Mouse (Mus musculus) hindbrain, embryonic 11.5 days (tissue): ENCODE data around the gene Zic4. TPM values are rescaled to one million over a fixed set of nuclear protein-coding genes. Genes with fewer than 3 reads are reported as not detected.

Experiments used
- ATAC-seq: fragments of 200-750 bp; cut with Nextera tagmentation; 2 replicates; pipeline ENCODE4 v1.8.0; 2017; ENCODE audit warnings: mild to moderate bottlenecking, moderate TSS enrichment, moderate library complexity; ENCODE audit not compliant: low FRiP score
- DNase-seq: peaks from one replicate; pipeline ENCODE4 v3.0.0-alpha.2; 2015; ENCODE audit warnings: low spot score
- H3K27ac ChIP-seq: fragments of 300-500 bp; sonication (generic); 2 replicates; pipeline ENCODE4 v1.5.1; 2014; ENCODE audit warnings: mild to moderate bottlenecking, low read depth, low read length
- H3K27me3 ChIP-seq: fragments of 300-500 bp; sonication (generic); 2 replicates; pipeline ENCODE4 v1.6.1; 2014; ENCODE audit warnings: mild to moderate bottlenecking, low read length, moderate library complexity, mixed read lengths; ENCODE audit not compliant: control insufficient read depth, insufficient read depth
- H3K36me3 ChIP-seq: fragments of 300-500 bp; sonication (generic); 2 replicates; pipeline ENCODE4 v1.6.1; 2014; ENCODE audit warnings: mild to moderate bottlenecking, low read length, moderate library complexity, mixed read lengths; ENCODE audit not compliant: control insufficient read depth, insufficient read depth
- H3K4me1 ChIP-seq: fragments of 300-500 bp; sonication (generic); replicated peaks from 2 replicates; pipeline ENCODE4 v1.6.1; 2014; ENCODE audit warnings: low read length, mixed read lengths; ENCODE audit not compliant: control insufficient read depth, insufficient read depth
- H3K4me2 ChIP-seq: fragments of 300-500 bp; sonication (generic); replicated peaks from 2 replicates; pipeline ENCODE4 v1.6.1; 2014; ENCODE audit warnings: mild to moderate bottlenecking, low read depth, low read length
- H3K4me3 ChIP-seq: fragments of 300-500 bp; sonication (generic); 2 replicates; pipeline ENCODE4 v1.5.1; 2014; ENCODE audit warnings: low read depth, low read length
- H3K9ac ChIP-seq: fragments of 300-500 bp; sonication (generic); 2 replicates; pipeline ENCODE4 v1.6.1; 2014; ENCODE audit warnings: low read depth, low read length
- H3K9me3 ChIP-seq: fragments of 300-500 bp; sonication (generic); 2 replicates; pipeline ENCODE4 v1.6.1; 2016; ENCODE audit warnings: low read length; ENCODE audit not compliant: control insufficient read depth
- WGBS: fragments of 180-500 bp; shearing (Covaris S2); extraction: QIAGEN DNeasy Blood & Tissue Kit; methylation state at CpG from one replicate; pipeline ENCODE4 v1.1.7; 2014; 5-methylcytosine and 5-hydroxymethylcytosine counted together
- polyA plus RNA-seq: library from polyadenylated mRNA; unstranded; fragments of >200 nt; fragmentation: Nextera tagmentation; extraction: Ambion mirVana; gene quantifications from 2 replicates; pipeline ENCODE4 v1.2.1, GENCODE M21; 2014

The Zic4 gene
- polyA plus RNA-seq, 1 experiment from 2014 or later = 36.5 TPM

DNA sequence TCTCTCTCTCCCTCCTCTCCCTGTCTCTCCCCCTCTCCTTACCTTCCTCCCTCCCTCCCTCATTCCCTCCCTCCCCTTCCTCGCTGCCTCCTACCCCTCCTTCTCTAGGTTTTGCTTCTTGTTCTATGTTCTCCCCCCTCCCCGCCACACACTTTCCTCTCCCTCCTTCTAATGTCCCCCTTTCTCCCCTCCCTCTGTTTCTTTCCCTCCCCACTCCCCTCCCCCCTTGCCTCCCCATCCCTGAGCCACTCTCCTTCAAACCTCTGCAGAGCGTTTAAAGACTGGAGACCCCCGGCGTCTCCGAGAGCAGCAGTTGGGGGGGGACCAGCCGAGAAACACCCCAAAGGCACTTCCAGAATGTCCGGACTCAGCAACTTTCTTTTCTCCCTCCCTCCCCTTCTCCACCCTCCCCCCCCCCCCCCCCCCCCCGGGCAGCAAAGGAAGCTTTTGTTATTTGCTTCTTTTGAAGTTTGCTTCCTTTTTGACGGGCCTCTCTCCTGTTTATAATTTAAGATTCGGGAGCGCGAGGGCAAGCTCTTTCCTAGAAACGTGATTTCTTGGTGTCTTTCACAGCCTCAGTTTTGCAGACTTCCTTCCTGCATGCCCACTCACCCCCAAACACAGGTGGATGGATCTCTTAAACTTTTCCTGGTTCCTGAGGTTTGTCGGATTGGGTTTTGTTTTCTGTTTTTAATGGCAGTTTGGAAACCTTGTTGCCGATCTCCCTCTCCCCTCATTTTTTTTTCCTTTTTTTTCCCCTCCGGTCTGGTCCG lies 4.2 kb downstream of the Zic4 start:
- no peaks in the 10 kb centered on the region for H3K9me3 ChIP-seq
- H3K4me1 ChIP-seq = peaks cover 3% of the 10 kb centered on the region; the same call in 1 of the 2 replicates
- peak overlapping the region; percentile 86 for H3K27ac ChIP-seq
- peak overlapping the region; percentile 64 for H3K9ac ChIP-seq
- peak; percentile 48 for ATAC-seq
- peaks cover 68% of the 10 kb centered on the region for H3K27me3 ChIP-seq
- DNase-seq = peak; percentile 62
- no peaks in the 10 kb centered on the region for H3K36me3 ChIP-seq
- under 1% methylated on average over 17 of the region's 18 CpGs for WGBS
- H3K4me3 ChIP-seq = peak overlapping the region; percentile 34
- peak overlapping the region; percentile 31 for H3K4me2 ChIP-seq

DNA sequence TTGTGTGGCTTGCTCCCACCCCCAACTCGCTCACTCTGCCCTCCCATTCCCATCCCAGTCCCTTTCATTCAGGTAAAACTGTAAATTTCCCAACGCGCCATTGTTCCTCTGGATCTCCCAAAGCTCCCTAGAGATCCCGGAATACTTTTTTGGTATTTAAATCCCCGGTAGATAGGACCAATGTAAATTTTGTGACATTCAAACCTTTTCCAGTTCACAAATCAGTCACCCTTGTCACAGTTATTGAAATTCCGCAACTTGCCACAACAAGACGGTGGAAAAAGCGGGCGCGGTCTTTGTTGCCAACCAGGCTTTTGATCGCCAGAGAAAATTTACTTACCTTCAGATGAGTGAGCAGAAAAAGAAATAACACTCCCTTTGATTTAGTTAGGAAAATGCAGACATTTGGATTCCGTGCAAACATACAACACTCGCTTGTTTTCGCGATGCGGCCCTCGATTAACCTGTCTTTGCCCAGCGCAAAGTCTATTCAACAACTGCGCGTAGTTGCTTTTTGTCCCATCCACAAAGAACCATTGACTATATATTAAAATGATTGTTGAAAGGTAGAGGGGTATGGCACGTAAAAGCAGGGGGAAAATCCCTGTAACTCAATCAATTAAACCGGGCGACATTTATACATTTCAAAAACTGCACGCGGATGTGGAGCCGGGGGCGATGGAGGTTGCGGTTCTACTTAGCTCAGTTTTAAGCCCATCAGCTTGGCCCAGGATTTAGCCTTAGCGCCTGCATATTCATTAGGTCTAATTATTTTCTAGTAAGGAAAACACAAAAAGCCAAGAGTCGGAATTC lies 5.0 kb downstream of the Zic4 start:
- Histone ChIP-seq H3K4me1 (peaks cover 3% of the 10 kb centered on the region; the same call in 1 of the 2 replicates), H3K27me3 (peaks cover 70% of the 10 kb centered on the region), H3K27ac (peak overlapping the region; percentile 86), H3K4me3 (peak overlapping the region; percentile 34), H3K36me3 (no peaks in the 10 kb centered on the region), H3K9ac (peak overlapping the region; percentile 64), H3K4me2 (peak overlapping the region; percentile 31), H3K9me3 (no peaks in the 10 kb centered on the region)
- ATAC-seq (no peak), DNase-seq (peak; percentile 60)
- under 1% methylated on average over 30 of the region's 30 CpGs for WGBS

DNA sequence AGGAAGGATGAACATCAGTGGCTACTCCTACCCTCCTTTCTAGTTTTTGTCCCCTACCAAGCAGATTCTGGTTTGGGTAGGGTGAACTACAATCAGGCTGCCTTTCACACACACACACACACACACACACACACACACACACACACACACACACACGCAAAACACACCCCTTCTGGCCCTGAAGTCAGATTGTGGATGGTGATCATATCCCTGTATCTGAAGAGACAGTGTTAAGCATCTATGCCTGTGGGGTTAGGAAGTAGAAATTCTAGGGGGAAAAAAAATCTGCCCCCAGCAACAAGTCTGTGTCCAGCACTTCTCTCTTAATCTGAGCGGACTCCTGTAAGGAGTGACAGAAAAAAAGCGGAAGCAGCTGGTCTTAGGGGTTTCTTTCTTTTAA lies 5.9 kb downstream of the Zic4 start:
- peak overlapping the region; percentile 64 for H3K9ac ChIP-seq
- peaks cover 71% of the 10 kb centered on the region for H3K27me3 ChIP-seq
- peak overlapping the region; percentile 34 for H3K4me3 ChIP-seq
- WGBS = 3% methylated on average over 3 of the region's 3 CpGs
- peak overlapping the region; percentile 86 for H3K27ac ChIP-seq
- peak overlapping the region; percentile 34 for H3K4me2 ChIP-seq
- H3K36me3 ChIP-seq = no peaks in the 10 kb centered on the region
- peaks cover 3% of the 10 kb centered on the region; the same call in 1 of the 2 replicates for H3K4me1 ChIP-seq
- no peaks in the 10 kb centered on the region for H3K9me3 ChIP-seq
- DNase-seq (peak; percentile 43), ATAC-seq (no peak)

DNA sequence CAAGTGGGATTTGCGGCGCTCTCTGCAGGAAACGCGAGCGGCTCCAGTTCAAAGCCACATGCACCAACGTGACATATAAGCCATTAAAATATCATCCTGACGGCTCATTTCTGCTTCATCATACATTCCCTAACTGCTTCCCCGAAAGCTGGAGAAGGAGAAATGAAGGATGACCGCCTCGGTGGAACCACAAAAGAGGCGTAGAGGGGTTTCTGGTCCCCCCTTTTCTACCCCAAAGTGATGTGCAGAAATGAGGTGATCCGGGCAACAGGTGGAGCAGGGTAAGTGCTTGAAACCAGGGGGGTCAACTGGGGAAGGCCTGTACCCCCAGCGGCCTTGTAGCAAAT lies 6.7 kb downstream of the Zic4 start:
- Histone ChIP-seq H3K4me1 (peaks cover 3% of the 10 kb centered on the region; the same call in 1 of the 2 replicates), H3K27ac (peak overlapping the region; percentile 86; the same call in 1 of the 2 replicates), H3K9me3 (no peaks in the 10 kb centered on the region), H3K36me3 (no peaks in the 10 kb centered on the region), H3K4me2 (peak overlapping the region; percentile 34), H3K27me3 (peaks cover 69% of the 10 kb centered on the region), H3K4me3 (peak overlapping the region; percentile 34), H3K9ac (peak overlapping the region; percentile 64)
- no peak for DNase-seq
- ATAC-seq = no peak
- WGBS = 3% methylated on average over 13 of the region's 13 CpGs

DNA sequence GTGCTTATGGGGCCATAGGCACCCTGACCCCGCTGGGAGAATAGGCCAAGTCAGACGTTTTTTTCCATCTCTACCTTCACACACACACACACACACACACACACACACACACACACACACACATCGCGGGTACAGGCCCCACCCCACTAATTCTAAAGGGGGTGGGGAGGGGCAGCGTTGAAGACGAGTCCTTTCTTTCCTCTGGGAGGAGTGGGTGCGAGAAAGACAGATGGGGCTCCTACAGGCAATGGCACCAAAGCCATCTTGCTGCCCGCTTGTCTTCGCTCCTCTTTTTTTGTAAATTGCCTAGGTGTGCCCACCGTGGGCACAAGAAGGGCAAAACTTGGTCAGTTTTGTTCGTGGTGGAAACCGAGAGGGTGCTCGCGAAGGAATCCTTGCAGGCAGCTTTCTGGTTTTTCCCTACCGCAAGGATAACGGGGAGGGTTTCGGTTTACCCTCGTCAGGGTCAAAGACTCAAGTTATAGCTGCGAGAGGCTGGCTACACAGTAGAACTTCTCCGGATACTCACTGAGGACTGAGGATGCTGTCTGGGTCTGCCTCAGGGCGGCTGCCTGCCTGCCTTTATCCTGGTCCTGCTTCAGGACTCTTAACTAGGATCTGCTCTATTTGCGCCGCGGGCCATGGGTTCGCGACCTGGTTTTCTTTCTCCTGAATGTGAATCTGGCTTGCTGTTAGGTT lies 7.2 kb downstream of the Zic4 start:
- Histone ChIP-seq H3K9me3 (no peaks in the 10 kb centered on the region), H3K4me3 (peak overlapping the region; percentile 34), H3K36me3 (no peaks in the 10 kb centered on the region), H3K27me3 (peaks cover 71% of the 10 kb centered on the region), H3K4me1 (peaks cover 3% of the 10 kb centered on the region; the same call in 1 of the 2 replicates), H3K4me2 (peak overlapping the region; percentile 34), H3K27ac (peak overlapping the region; percentile 86), H3K9ac (peak overlapping the region; percentile 64)
- ATAC-seq (no peak), DNase-seq (no peak)
- 2% methylated on average over 23 of the region's 26 CpGs for WGBS

DNA sequence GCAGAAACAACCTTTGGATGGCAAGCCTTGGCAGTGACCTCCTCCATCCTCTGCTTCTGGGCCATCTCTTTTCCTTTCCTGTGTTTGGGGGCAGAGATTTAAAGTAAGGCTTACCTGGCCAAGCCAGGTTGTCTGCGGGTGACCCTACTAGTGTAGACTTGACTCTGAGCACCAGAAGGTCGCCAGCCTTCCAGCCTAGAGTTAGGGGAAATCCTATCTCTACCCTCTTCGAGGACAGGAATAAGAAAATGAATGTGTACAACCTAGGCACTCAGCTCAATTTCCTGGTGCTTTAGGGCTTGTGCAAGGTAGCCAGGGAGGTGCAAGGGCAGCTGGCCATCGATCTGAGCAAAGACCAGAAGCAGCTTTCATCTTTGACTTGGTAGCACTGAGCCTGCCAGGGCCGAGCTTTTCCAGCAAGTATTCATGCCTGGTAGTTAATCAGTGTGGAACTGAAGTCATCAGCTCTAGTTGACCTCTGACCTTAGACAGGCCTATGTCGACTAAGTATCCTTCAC lies 8.0 kb downstream of the Zic4 start:
- H3K9me3 ChIP-seq = no peaks in the 10 kb centered on the region
- peak overlapping the region; percentile 34 for H3K4me3 ChIP-seq
- H3K9ac ChIP-seq = peak overlapping the region; percentile 64
- peak overlapping the region; percentile 86 for H3K27ac ChIP-seq
- H3K27me3 ChIP-seq = peaks cover 71% of the 10 kb centered on the region
- H3K4me1 ChIP-seq = peaks cover 3% of the 10 kb centered on the region; the same call in 1 of the 2 replicates
- DNase-seq (no peak), ATAC-seq (no peak)
- WGBS = 14% methylated on average over 6 of the region's 6 CpGs
- H3K4me2 ChIP-seq = peak overlapping the region; percentile 34
- H3K36me3 ChIP-seq = no peaks in the 10 kb centered on the region

DNA sequence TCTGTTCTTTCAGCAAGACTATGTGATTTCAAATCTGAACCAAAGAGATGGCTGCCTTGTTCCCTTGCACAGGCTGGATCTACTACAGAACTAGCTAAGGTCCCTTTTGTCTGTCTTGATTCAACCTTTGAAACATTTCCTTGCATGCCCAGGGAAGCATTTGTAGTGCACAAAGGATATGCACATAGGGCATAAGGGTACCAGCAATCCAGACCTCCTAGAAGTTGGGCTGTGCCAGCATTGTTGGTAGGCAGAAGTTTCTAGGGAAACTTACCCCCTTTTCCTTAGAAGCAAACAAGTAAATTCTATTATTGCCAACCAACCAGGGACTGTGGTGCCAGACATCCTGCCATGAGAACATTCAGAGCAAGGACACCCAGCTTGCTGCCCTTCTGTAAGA lies 8.8 kb downstream of the Zic4 start:
- ATAC-seq = no peak

DNA sequence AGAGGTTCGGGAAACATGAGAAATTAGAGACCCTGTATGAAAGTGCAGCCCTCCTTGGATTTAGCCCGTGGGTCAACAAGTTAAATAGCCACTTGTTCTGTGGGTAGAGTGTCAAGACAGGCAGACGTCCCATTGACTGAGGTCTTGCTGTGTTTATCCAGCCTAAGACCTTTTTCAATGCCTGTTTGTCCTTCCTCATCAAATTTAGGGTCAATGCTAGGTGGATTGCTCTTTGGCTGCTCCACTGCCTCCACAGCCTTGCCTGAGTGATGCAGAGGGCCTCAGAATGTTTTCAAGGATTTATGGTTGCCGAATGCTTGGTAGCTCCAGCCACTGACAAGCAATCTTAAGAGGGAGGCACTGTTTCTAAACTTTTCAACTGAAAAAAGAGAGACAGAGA lies 9.4 kb downstream of the Zic4 start:
- Histone ChIP-seq H3K36me3 (no peaks in the 10 kb centered on the region), H3K4me1 (peaks cover 3% of the 10 kb centered on the region; the same call in 1 of the 2 replicates), H3K9ac (no peak overlapping the region), H3K4me2 (0 out of 2 replicates have a peak overlapping the region, but pooled peaks have one; percentile 4), H3K9me3 (no peaks in the 10 kb centered on the region), H3K4me3 (no peak overlapping the region), H3K27ac (no peak overlapping the region), H3K27me3 (peaks cover 74% of the 10 kb centered on the region)
- DNase-seq (no peak), ATAC-seq (no peak)
- WGBS = 16% methylated on average over 4 of the region's 4 CpGs

More for the DNA sequence above, 8.8 kb downstream of the Zic4 start:
- Histone ChIP-seq H3K27ac (no peak overlapping the region), H3K36me3 (no peaks in the 10 kb centered on the region), H3K4me2 (peak overlapping the region; percentile 34; the same call in 1 of the 2 replicates), H3K4me1 (peaks cover 3% of the 10 kb centered on the region; the same call in 1 of the 2 replicates), H3K4me3 (no peak overlapping the region), H3K9ac (no peak overlapping the region; the same call in 1 of the 2 replicates), H3K9me3 (no peaks in the 10 kb centered on the region), H3K27me3 (peaks cover 72% of the 10 kb centered on the region)
- no peak for DNase-seq
